Mouse (Mus musculus) G1E (cell line): ENCODE measurements at regions not wholly inside any gene's neighbourhood (a gene's known extent, or its start where the extent isn't known, plus 50 kb on each side); places are given as distances from the start of the nearest gene placed in this dataset.

Experiments used
- CTCF ChIP-seq: IDR thresholded peaks from 2 replicates; pipeline ENCODE4 v1.5.1; 2012; ENCODE audit warnings: low read depth, low read length, inconsistent platforms, mixed read lengths
- GATA1 ChIP-seq: IDR thresholded peaks from 2 replicates; pipeline ENCODE4 v1.6.1; 2012; ENCODE audit warnings: borderline replicate concordance, low read length, inconsistent platforms, mixed read lengths
- GATA2 ChIP-seq: IDR thresholded peaks from 2 replicates; pipeline ENCODE4 v1.6.1; 2012; ENCODE audit warnings: low read depth, low read length, inconsistent platforms, borderline replicate concordance
- POLR2AphosphoS5 ChIP-seq: IDR thresholded peaks from 2 replicates; pipeline ENCODE4 v1.6.1; 2012; ENCODE audit warnings: low read depth, low read length, inconsistent platforms; ENCODE audit not compliant: insufficient replicate concordance
- TAL1 ChIP-seq: conservative IDR thresholded peaks from 2 replicates; pipeline ENCODE4 v1.6.1; 2012; ENCODE audit warnings: low read depth, low read length, inconsistent platforms, mixed read lengths

GRCm38 (mm10) chr9:73262711-73263110 is 149.5 kb downstream of the Rsl24d1 start:
- TF ChIP-seq GATA2 (no peak), CTCF (no peak), TAL1 (no peak), GATA1 (no peak), POLR2AphosphoS5 (no peak)
